Mouse (Mus musculus): Measurements from ENCODE around the gene 1600015I10Rik. TPM values are rescaled to one million over a fixed set of nuclear protein-coding genes. Genes with fewer than 3 reads are reported as not detected.
"Not testable (repeated sequence)": the region's sequence is repeated elsewhere in the genome, so short reads cannot be mapped to it uniquely, and the experiment has no call there.

1600015I10Rik gene
- polyA plus RNA-seq, 1 experiment from 2014 or later, result not detected

DNA sequence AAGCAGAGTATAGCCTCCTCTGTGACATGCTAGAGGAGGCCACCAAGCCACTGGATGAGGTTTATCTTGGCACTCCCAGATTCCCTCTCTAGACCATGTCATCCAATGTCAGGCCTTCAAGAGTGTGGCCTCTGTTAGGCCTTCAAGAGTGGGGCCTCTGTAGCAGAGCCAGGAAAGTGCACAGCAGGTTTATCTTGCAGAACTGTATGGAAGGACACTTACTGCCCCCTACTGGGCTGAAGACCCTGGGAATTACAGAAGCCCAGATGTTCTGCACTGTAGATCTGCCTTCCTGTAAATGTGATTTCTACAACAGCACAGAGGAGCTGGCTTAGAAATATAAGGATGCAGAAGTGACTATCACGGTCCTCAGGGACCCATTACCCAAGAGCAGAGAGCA lies 25.3 kb downstream of the 1600015I10Rik start:
- Histone ChIP-seq H3K27ac (ENCODE audit: low read length) (no peak overlapping the region), H3K4me3 (ENCODE audit: low read length) (no peak overlapping the region), H3K27me3 (ENCODE audit: control insufficient read depth, insufficient read depth, low read length) (peaks cover 2% of the 10 kb centered on the region; the same call in 1 of the 2 replicates), H3K36me3 (ENCODE audit: control insufficient read depth, insufficient read depth) (no peaks in the 10 kb centered on the region), H3K4me1 (ENCODE audit: control insufficient read depth, insufficient read depth, low read length) (no peaks in the 10 kb centered on the region), H3K9ac (ENCODE audit: low read length) (no peak overlapping the region), H3K9me3 (replicated peaks; ENCODE audit: control insufficient read depth, low read length) (no peaks in the 10 kb centered on the region), H3K4me2 (ENCODE audit: low read depth, low read length) (no peak overlapping the region)
- WGBS, result 25% methylated on average over 1 of the region's 1 CpGs
- ATAC-seq (replicated peaks; ENCODE audit: extremely low read depth, insufficient read depth, low FRiP score), result no peak

DNA sequence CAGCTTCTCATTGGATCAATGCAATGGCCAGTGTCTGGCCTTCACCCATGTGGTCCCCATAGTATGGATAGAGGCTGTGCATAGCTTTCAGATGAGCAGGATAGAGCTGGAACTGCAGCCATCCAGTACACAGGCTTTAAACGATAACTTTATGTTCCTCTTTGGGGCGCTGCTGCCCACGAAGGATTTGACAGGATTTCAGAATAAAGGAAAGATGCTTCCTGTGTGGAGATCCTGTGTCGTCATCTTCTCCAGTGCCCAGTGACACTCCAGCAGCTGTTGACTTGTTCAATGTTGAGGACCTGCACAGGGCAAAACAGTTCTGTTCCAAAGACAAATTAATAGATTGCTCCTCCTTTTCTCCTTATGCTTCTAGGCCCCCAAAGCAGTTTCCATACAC lies 27.1 kb downstream of the 1600015I10Rik start:
- WGBS, result 72% methylated on average over 4 of the region's 4 CpGs
- no peak for ATAC-seq (replicated peaks; ENCODE audit: extremely low read depth, insufficient read depth, low FRiP score)
- H3K9ac ChIP-seq (ENCODE audit: low read length), result no peak overlapping the region
- H3K36me3 ChIP-seq (ENCODE audit: control insufficient read depth, insufficient read depth), result no peaks in the 10 kb centered on the region
- no peak overlapping the region for H3K4me3 ChIP-seq (ENCODE audit: low read length)
- H3K4me2 ChIP-seq (ENCODE audit: low read depth, low read length), result no peak overlapping the region
- H3K4me1 ChIP-seq (ENCODE audit: control insufficient read depth, insufficient read depth, low read length), result no peaks in the 10 kb centered on the region
- H3K27me3 ChIP-seq (ENCODE audit: control insufficient read depth, insufficient read depth, low read length), result peaks cover 2% of the 10 kb centered on the region; the same call in 1 of the 2 replicates
- H3K27ac ChIP-seq (ENCODE audit: low read length), result no peak overlapping the region
- no peaks in the 10 kb centered on the region for H3K9me3 ChIP-seq (replicated peaks; ENCODE audit: control insufficient read depth, low read length)

DNA sequence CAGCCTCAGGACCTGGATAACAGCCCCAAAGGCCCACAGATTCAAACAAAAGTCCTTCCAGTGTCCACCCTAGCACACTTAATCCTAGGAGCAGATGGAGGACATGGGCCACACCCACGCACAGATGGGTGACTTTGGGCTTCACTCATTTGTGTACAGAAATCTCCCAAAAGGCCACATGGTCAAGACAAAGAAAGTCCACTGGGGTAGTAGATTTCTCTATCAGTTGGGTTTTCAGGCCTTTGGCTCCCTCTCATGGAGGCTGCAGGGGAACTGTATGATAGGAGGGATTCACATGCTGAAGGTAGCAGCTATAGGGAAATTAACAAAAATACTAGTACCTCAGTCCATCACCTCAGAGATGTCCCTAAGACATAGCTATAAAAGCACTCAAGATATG lies 28.4 kb downstream of the 1600015I10Rik start:
- Histone ChIP-seq H3K4me2 (ENCODE audit: low read depth, low read length) (no peak overlapping the region), H3K9ac (ENCODE audit: low read length) (no peak overlapping the region), H3K9me3 (replicated peaks; ENCODE audit: control insufficient read depth, low read length) (no peaks in the 10 kb centered on the region), H3K27me3 (ENCODE audit: control insufficient read depth, insufficient read depth, low read length) (peaks cover 2% of the 10 kb centered on the region; the same call in 1 of the 2 replicates), H3K4me3 (ENCODE audit: low read length) (no peak overlapping the region), H3K4me1 (ENCODE audit: control insufficient read depth, insufficient read depth, low read length) (no peaks in the 10 kb centered on the region), H3K36me3 (ENCODE audit: control insufficient read depth, insufficient read depth) (no peaks in the 10 kb centered on the region), H3K27ac (ENCODE audit: low read length) (no peak overlapping the region)
- WGBS, result 73% methylated on average over 1 of the region's 1 CpGs
- no peak for ATAC-seq (replicated peaks; ENCODE audit: extremely low read depth, insufficient read depth, low FRiP score)

DNA sequence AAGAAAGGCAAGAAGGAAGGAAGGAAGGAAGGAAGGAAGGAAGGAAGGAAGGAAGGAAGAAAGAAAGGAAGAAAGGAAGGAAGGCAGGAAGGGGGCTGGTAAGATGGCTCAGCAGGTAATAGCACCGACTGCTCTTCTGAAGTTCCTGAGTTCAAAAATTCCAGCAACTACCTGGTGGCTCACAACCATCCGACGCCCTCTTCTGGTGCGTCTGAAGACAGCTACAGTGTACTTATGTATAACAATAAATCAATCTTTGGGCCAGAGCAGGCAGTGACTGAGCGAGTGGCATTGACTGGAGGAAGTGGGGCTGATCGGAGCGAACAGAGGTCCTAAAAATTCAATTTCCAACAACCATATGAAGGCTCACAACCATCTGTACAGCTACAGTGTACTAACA lies 29.5 kb downstream of the 1600015I10Rik start:
- not testable (repeated sequence) for H3K4me3 ChIP-seq (ENCODE audit: low read length); H3K36me3 ChIP-seq (ENCODE audit: control insufficient read depth, insufficient read depth); H3K4me2 ChIP-seq (ENCODE audit: low read depth, low read length); H3K9ac ChIP-seq (ENCODE audit: low read length); H3K27me3 ChIP-seq (ENCODE audit: control insufficient read depth, insufficient read depth, low read length); ATAC-seq (replicated peaks; ENCODE audit: extremely low read depth, insufficient read depth, low FRiP score); H3K9me3 ChIP-seq (replicated peaks; ENCODE audit: control insufficient read depth, low read length); H3K27ac ChIP-seq (ENCODE audit: low read length); H3K4me1 ChIP-seq (ENCODE audit: control insufficient read depth, insufficient read depth, low read length)
- 32% methylated on average over 7 of the region's 7 CpGs for WGBS

DNA sequence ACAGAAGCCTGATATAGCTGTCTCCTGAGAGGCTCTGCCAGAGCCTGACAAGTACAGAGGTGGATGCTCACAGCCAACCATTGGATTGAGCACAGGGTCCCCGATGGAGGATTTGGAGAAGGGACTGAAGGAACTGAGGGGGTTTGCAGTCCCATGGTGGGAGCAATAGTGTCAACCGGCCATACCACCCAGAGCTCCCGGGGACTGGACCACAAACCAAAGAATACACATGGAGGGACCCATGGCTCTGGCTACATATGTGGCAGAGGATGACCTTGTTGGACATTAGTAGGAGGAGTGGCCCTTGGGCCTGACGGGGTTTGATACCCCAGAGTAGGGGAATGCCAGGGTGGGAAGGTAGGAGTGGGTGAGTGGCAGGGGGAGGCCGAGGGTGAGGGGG lies 37.0 kb downstream of the 1600015I10Rik start:
- H3K36me3 ChIP-seq (ENCODE audit: control insufficient read depth, insufficient read depth); H3K4me1 ChIP-seq (ENCODE audit: control insufficient read depth, insufficient read depth, low read length); H3K27ac ChIP-seq (ENCODE audit: low read length); H3K9me3 ChIP-seq (replicated peaks; ENCODE audit: control insufficient read depth, low read length); H3K4me3 ChIP-seq (ENCODE audit: low read length); ATAC-seq (replicated peaks; ENCODE audit: extremely low read depth, insufficient read depth, low FRiP score); H3K9ac ChIP-seq (ENCODE audit: low read length); H3K27me3 ChIP-seq (ENCODE audit: control insufficient read depth, insufficient read depth, low read length); H3K4me2 ChIP-seq (ENCODE audit: low read depth, low read length): not testable (repeated sequence)
- 79% methylated on average over 5 of the region's 5 CpGs for WGBS

DNA sequence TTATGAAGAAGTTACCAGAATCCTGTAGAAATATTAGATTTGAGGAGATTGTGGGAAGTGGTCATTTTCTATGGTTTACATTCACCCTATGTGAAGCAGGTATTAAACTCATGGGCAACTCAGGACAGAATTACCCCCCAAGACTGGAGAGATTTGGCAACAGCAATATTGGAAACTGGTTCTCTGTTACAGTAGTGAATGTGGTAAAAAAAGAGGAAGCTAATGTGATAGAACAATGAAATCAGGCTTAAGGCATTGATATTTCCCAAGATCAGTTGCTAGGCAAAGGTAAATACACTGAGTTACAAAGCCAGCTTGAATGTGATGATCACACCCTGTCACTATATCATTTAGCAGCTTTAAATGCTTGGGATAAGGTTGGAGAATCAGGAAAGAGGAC lies 38.2 kb downstream of the 1600015I10Rik start:
- no peaks in the 10 kb centered on the region; the same call in 1 of the 2 replicates for H3K27me3 ChIP-seq (ENCODE audit: control insufficient read depth, insufficient read depth, low read length)
- no peak overlapping the region for H3K9ac ChIP-seq (ENCODE audit: low read length)
- no peak for ATAC-seq (replicated peaks; ENCODE audit: extremely low read depth, insufficient read depth, low FRiP score)
- no peaks in the 10 kb centered on the region for H3K36me3 ChIP-seq (ENCODE audit: control insufficient read depth, insufficient read depth)
- H3K4me3 ChIP-seq (ENCODE audit: low read length), result no peak overlapping the region
- H3K27ac ChIP-seq (ENCODE audit: low read length), result no peak overlapping the region
- no peak overlapping the region for H3K4me2 ChIP-seq (ENCODE audit: low read depth, low read length)
- no peaks in the 10 kb centered on the region for H3K9me3 ChIP-seq (replicated peaks; ENCODE audit: control insufficient read depth, low read length)
- no peaks in the 10 kb centered on the region for H3K4me1 ChIP-seq (ENCODE audit: control insufficient read depth, insufficient read depth, low read length)

DNA sequence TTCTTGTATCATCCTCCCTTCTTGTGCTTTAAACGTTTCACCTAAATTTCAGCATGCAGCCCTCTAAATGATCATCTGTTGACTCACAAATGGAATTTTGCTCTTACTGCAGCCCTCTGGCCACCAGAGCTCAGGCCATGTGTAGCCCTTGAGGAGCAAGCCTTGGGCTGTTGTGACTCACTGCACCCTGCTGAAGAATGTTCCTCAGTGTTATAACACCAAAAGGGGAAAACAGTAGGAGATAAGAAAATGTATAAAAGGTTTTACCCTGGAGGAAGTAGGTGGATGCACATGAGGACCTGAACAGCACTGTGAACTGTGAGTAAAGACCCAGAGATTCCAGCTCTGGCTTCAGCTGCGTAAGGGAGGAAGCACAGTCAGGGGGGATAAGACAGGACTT lies 45.0 kb downstream of the 1600015I10Rik start, which contains the start of gene Doxl2:
Gene Doxl2, plus strand, starts transcription at position 301 of the 400 bp plus-strand sequence.
- Histone ChIP-seq H3K9ac (ENCODE audit: low read length) (no peak within 1 kb of the TSS), H3K27me3 (ENCODE audit: control insufficient read depth, insufficient read depth, low read length) (no peaks in the 10 kb centered on the region), H3K9me3 (replicated peaks; ENCODE audit: control insufficient read depth, low read length) (no peaks in the 10 kb centered on the region), H3K36me3 (ENCODE audit: control insufficient read depth, insufficient read depth) (no peaks in the 10 kb centered on the region), H3K27ac (ENCODE audit: low read length) (no peak within 1 kb of the TSS), H3K4me2 (ENCODE audit: low read depth, low read length) (no peak within 1 kb of the TSS), H3K4me1 (ENCODE audit: control insufficient read depth, insufficient read depth, low read length) (no peaks in the 10 kb centered on the region), H3K4me3 (ENCODE audit: low read length) (no peak within 1 kb of the TSS)
- WGBS, result 62% methylated on average over 2 of the region's 2 CpGs
- ATAC-seq (replicated peaks; ENCODE audit: extremely low read depth, insufficient read depth, low FRiP score), result no peak

DNA sequence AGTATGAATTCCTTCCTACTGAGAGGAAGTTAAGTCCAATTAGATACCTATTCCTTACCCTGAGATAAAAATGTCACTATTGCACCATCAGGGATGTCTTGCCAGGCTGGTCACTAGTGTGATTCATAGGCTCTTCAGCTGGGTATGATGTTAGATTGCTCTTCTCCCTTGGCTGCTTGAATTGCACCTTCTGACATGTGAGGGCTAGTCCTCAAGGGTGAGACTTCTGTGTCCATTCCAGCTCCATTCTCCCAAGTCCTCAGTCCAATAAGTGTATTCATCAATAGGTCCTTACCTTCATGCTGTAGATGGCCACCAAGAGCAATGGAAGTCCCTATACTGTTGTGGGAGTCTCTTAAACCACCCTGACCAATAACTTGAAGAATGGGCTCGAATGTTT lies 49.9 kb downstream of the 1600015I10Rik start:
- no peaks in the 10 kb centered on the region for H3K4me1 ChIP-seq (ENCODE audit: control insufficient read depth, insufficient read depth, low read length)
- H3K9ac ChIP-seq (ENCODE audit: low read length), result no peak overlapping the region
- WGBS, result 48% methylated on average over 1 of the region's 1 CpGs
- no peak overlapping the region for H3K27ac ChIP-seq (ENCODE audit: low read length)
- H3K36me3 ChIP-seq (ENCODE audit: control insufficient read depth, insufficient read depth), result no peaks in the 10 kb centered on the region
- ATAC-seq (replicated peaks; ENCODE audit: extremely low read depth, insufficient read depth, low FRiP score), result no peak
- no peaks in the 10 kb centered on the region for H3K9me3 ChIP-seq (replicated peaks; ENCODE audit: control insufficient read depth, low read length)
- no peak overlapping the region for H3K4me2 ChIP-seq (ENCODE audit: low read depth, low read length)
- H3K27me3 ChIP-seq (ENCODE audit: control insufficient read depth, insufficient read depth, low read length), result no peaks in the 10 kb centered on the region
- no peak overlapping the region for H3K4me3 ChIP-seq (ENCODE audit: low read length)

DNA sequence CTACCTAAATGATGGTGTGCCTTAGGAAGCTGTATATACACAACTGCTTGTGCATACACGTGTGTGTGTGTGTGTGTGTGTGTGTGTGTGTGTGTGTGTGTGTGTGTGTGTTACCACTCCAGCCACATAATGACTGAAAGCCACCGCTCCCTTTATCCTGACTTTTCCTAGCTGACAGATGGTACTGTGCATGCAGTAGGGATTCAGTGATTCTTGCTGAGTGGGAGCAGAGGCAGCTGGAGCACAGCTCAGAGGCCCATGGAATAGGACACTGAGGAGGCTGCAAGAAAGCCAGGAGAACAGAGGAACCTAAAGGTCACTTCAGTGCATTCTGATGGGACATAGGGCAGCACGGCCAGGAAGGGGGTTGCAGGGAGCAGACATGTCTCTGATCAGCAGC lies 52.6 kb downstream of the 1600015I10Rik start:
- Histone ChIP-seq H3K4me3 (ENCODE audit: low read length) (no peak overlapping the region), H3K4me1 (ENCODE audit: control insufficient read depth, insufficient read depth, low read length) (no peaks in the 10 kb centered on the region), H3K9me3 (replicated peaks; ENCODE audit: control insufficient read depth, low read length) (no peaks in the 10 kb centered on the region), H3K27ac (ENCODE audit: low read length) (no peak overlapping the region), H3K27me3 (ENCODE audit: control insufficient read depth, insufficient read depth, low read length) (no peaks in the 10 kb centered on the region), H3K4me2 (ENCODE audit: low read depth, low read length) (no peak overlapping the region), H3K9ac (ENCODE audit: low read length) (no peak overlapping the region), H3K36me3 (ENCODE audit: control insufficient read depth, insufficient read depth) (no peaks in the 10 kb centered on the region)
- 63% methylated on average over 3 of the region's 3 CpGs for WGBS
- ATAC-seq (replicated peaks; ENCODE audit: extremely low read depth, insufficient read depth, low FRiP score), result no peak
